ENCODE assay signal across 8 mouse cellular contexts in genomic region chr19:29523701-29524100, GRCm38 (mm10). TPM values are rescaled to one million over a fixed set of nuclear protein-coding genes. Genes with fewer than 3 reads are reported as not detected.
DNase-seq lines count a peak whose midpoint lies in the region; ATAC-seq lines count a peak whose summit lies in the region.

No protein-coding gene starts in this region.

- H3K36me3 ChIP-seq in lung, embryonic 15.5 days = no peaks in the 10 kb centered on the region
- H3K36me3 ChIP-seq in embryonic facial prominence, embryonic 12.5 days = no peaks in the 10 kb centered on the region
- H3K36me3 ChIP-seq in limb, embryonic 10.5 days = peaks cover 4% of the 10 kb centered on the region
- no peaks in the 10 kb centered on the region for H3K36me3 ChIP-seq in stomach, embryonic 14.5 days (ENCODE audit: control insufficient read depth, insufficient read depth, low read length)

- peak overlapping the region; percentile 95 for H3K4me3 ChIP-seq in lung, embryonic 15.5 days
- peak overlapping the region; percentile 93 for H3K4me3 ChIP-seq in embryonic facial prominence, embryonic 12.5 days
- H3K4me3 ChIP-seq in limb, embryonic 10.5 days = peak overlapping the region; percentile 96
- H3K4me3 ChIP-seq in stomach, embryonic 14.5 days (ENCODE audit: low read depth, low read length) = peak overlapping the region; percentile 75

- H3K27me3 ChIP-seq in lung, embryonic 15.5 days = no peaks in the 10 kb centered on the region
- no peaks in the 10 kb centered on the region for H3K27me3 ChIP-seq in embryonic facial prominence, embryonic 12.5 days
- no peaks in the 10 kb centered on the region for H3K27me3 ChIP-seq in limb, embryonic 10.5 days (ENCODE audit: low read depth, poor library complexity, severe bottlenecking)
- H3K27me3 ChIP-seq in stomach, embryonic 14.5 days (ENCODE audit: control insufficient read depth, insufficient read depth, low read length) = no peaks in the 10 kb centered on the region

- WGBS in lung, embryonic 15.5 days = 44% methylated on average over 5 of the region's 5 CpGs
- 20% methylated on average over 5 of the region's 5 CpGs for WGBS in embryonic facial prominence, embryonic 12.5 days
- WGBS in limb, embryonic 10.5 days = 32% methylated on average over 5 of the region's 5 CpGs
- 40% methylated on average over 5 of the region's 5 CpGs for WGBS in stomach, embryonic 14.5 days

- peak overlapping the region; percentile 59 for H3K4me2 ChIP-seq in lung, embryonic 15.5 days
- H3K4me2 ChIP-seq in embryonic facial prominence, embryonic 12.5 days (replicated peaks) = peak overlapping the region; percentile 65
- peak overlapping the region; percentile 84 for H3K4me2 ChIP-seq in stomach, embryonic 14.5 days (replicated peaks; ENCODE audit: low read depth, low read length)

- DNase-seq in lung, postnatal 14 days = no peak
- no peak for DNase-seq in limb, embryonic 10.5 days (ENCODE audit: low spot score)
- DNase-seq in spleen, postnatal 36 days (ENCODE audit: low spot score in 2 of 2) = no peak
- DNase-seq in layer of hippocampus, postnatal 36 days = no peak
- DNase-seq in adrenal gland, adult (ENCODE audit: inconsistent age in 2 of 2, low spot score in 1 of 2) = no peak

- no peak overlapping the region for H3K27ac ChIP-seq in lung, embryonic 15.5 days
- peak overlapping the region; percentile 97; the same call in 1 of the 2 replicates for H3K27ac ChIP-seq in embryonic facial prominence, embryonic 12.5 days
- H3K27ac ChIP-seq in limb, embryonic 10.5 days = peak overlapping the region; percentile 98
- no peak overlapping the region for H3K27ac ChIP-seq in stomach, embryonic 14.5 days (ENCODE audit: low read length)

- H3K9ac ChIP-seq in lung, embryonic 15.5 days = peak overlapping the region; percentile 95
- peak overlapping the region; percentile 95 for H3K9ac ChIP-seq in embryonic facial prominence, embryonic 12.5 days
- peak overlapping the region; percentile 80 for H3K9ac ChIP-seq in stomach, embryonic 14.5 days (replicated peaks; ENCODE audit: low read depth, low read length)

- H3K4me1 ChIP-seq in lung, embryonic 15.5 days = peaks cover 15% of the 10 kb centered on the region
- H3K4me1 ChIP-seq in embryonic facial prominence, embryonic 12.5 days = peaks cover 6% of the 10 kb centered on the region; the same call in 1 of the 2 replicates
- H3K4me1 ChIP-seq in limb, embryonic 10.5 days = peaks cover 14% of the 10 kb centered on the region
- H3K4me1 ChIP-seq in stomach, embryonic 14.5 days (ENCODE audit: control insufficient read depth, insufficient read depth, low read length) = peaks cover 11% of the 10 kb centered on the region; the same call in 1 of the 2 replicates

- no peak for ATAC-seq in lung, embryonic 15.5 days (ENCODE audit: borderline replicate concordance, extremely low read depth, low FRiP score, low TSS enrichment)
- ATAC-seq in embryonic facial prominence, embryonic 12.5 days (ENCODE audit: insufficient number of reproducible peaks, insufficient read depth, low FRiP score, low TSS enrichment) = no peak
- ATAC-seq in stomach, embryonic 14.5 days (ENCODE audit: insufficient number of reproducible peaks, insufficient read depth, low FRiP score, low read depth) = no peak

- H3K9me3 ChIP-seq in lung, embryonic 15.5 days = no peaks in the 10 kb centered on the region
- peaks cover 1% of the 10 kb centered on the region for H3K9me3 ChIP-seq in embryonic facial prominence, embryonic 12.5 days
- no peaks in the 10 kb centered on the region for H3K9me3 ChIP-seq in limb, embryonic 10.5 days (replicated peaks)
- no peaks in the 10 kb centered on the region for H3K9me3 ChIP-seq in stomach, embryonic 14.5 days (ENCODE audit: control insufficient read depth, low read depth, low read length)

RNA-seq across cellular contexts. Expression of gene Ric1, which starts 1.6 kb away (rescaled TPM):
- 11.7 and 12.5 TPM in 2 replicates for polyA plus RNA-seq in lung, embryonic 15.5 days (2015; fragmentation: Nextera tagmentation; extraction: Ambion mirVana)
- polyA plus RNA-seq in embryonic facial prominence, embryonic 12.5 days (2016; fragmentation: Nextera tagmentation; extraction: Ambion mirVana) = 30.6 and 31.4 TPM in 2 replicates
- polyA plus RNA-seq in limb, embryonic 10.5 days (2016; fragmentation: Nextera tagmentation; extraction: Ambion mirVana) = 15.5 and 19.5 TPM in 2 replicates
- polyA plus RNA-seq in stomach, embryonic 14.5 days (2014; fragmentation: Nextera tagmentation; extraction: Ambion mirVana) = 20.8 and 21.7 TPM in 2 replicates
- 10 to 100 TPM; 45.8 to 48.4 TPM for total RNA-seq in layer of hippocampus, postnatal 36 days (2021)

Comparison
In these comparisons a context has a peak if more than half of its experiments do, and no peak if none do; other contexts are left out.
1. H3K27ac ChIP-seq: peak in embryonic facial prominence, embryonic 12.5 days (single experiment) and limb, embryonic 10.5 days (single experiment); none in lung, embryonic 15.5 days (single experiment) and stomach, embryonic 14.5 days (single experiment).
2. Peak in every context shown above with its lines, with median percentiles within 50 percentile points of each other: H3K4me2 ChIP-seq, H3K4me3 ChIP-seq and H3K9ac ChIP-seq.